Mouse (Mus musculus): ENCODE measurements around the gene Gm45785. TPM values are rescaled to one million over a fixed set of nuclear protein-coding genes. Genes with fewer than 3 reads are reported as not detected.

The Gm45785 gene
- total and polyA plus RNA-seq, 2 experiments from 2014 or later, result 0.27 TPM; not detected in 1

GRCm38 (mm10) chr7:140881696-140882468 is 25.8 kb upstream of the Gm45785 start, which contains the start of the genes Psmd13 and Sirt3:
Psmd13 (plus strand) TSS chr7:140881968.
Sirt3 (minus strand) TSS chr7:140882309.
- H3K4me3 ChIP-seq (ENCODE audit: low read depth, low read length), result peak within 1 kb of the TSS; percentile 81
- H3K27ac ChIP-seq (ENCODE audit: low read depth, low read length), result peak within 1 kb of the TSS; percentile 89
- H3K4me2 ChIP-seq (ENCODE audit: low read depth, low read length, poor library complexity, severe bottlenecking), result peak within 1 kb of the TSS; percentile 74
- H3K9me3 ChIP-seq (ENCODE audit: low read length), result no peaks in the 10 kb centered on the region
- H3K9ac ChIP-seq (replicated peaks; ENCODE audit: low read length, poor library complexity, severe bottlenecking), result peak within 1 kb of the TSS; percentile 94
- WGBS, result under 1% methylated on average over 55 of the region's 59 CpGs
- H3K36me3 ChIP-seq (ENCODE audit: insufficient read depth, low read length), result peaks cover 13% of the 10 kb centered on the region
- H3K27me3 ChIP-seq (ENCODE audit: insufficient read depth, low read length), result no peaks in the 10 kb centered on the region
- peak; percentile 96 for ATAC-seq (ENCODE audit: low FRiP score)
- H3K4me1 ChIP-seq (ENCODE audit: insufficient read depth, low read length), result 0 out of 2 replicates have a peak, but pooled peaks cover 4% of the 10 kb centered on the region
- DNase-seq (ENCODE audit: low spot score), result peak; percentile 97
- TF ChIP-seq CTCF (IDR thresholded peaks at IDR 0.05), result peak; percentile 8; the same call in 1 of the 2 replicates

GRCm38 (mm10) chr7:140880865-140881515 is 24.9 kb upstream of the Gm45785 start:
- DNase-seq (ENCODE audit: low spot score) (no peak), ATAC-seq (ENCODE audit: low FRiP score) (no peak)
- no peaks in the 10 kb centered on the region for H3K27me3 ChIP-seq (ENCODE audit: insufficient read depth, low read length)
- no peaks in the 10 kb centered on the region for H3K9me3 ChIP-seq (ENCODE audit: low read length)
- H3K4me3 ChIP-seq (ENCODE audit: low read depth, low read length), result peak overlapping the region; percentile 81
- H3K4me1 ChIP-seq (ENCODE audit: insufficient read depth, low read length), result 0 out of 2 replicates have a peak, but pooled peaks cover 4% of the 10 kb centered on the region
- H3K27ac ChIP-seq (ENCODE audit: low read depth, low read length), result peak overlapping the region; percentile 89; the same call in 1 of the 2 replicates
- H3K36me3 ChIP-seq (ENCODE audit: insufficient read depth, low read length), result 0 out of 2 replicates have a peak, but pooled peaks cover 13% of the 10 kb centered on the region
- peak overlapping the region; percentile 94 for H3K9ac ChIP-seq (replicated peaks; ENCODE audit: low read length, poor library complexity, severe bottlenecking)
- 22% methylated on average over 8 of the region's 8 CpGs for WGBS
- no peak for TF ChIP-seq CTCF (IDR thresholded peaks at IDR 0.05)
- H3K4me2 ChIP-seq (ENCODE audit: low read depth, low read length, poor library complexity, severe bottlenecking), result peak overlapping the region; percentile 74

GRCm38 (mm10) chr7:140880419-140880818 is 24.3 kb upstream of the Gm45785 start:
- ATAC-seq (ENCODE audit: low FRiP score) (no peak), DNase-seq (ENCODE audit: low spot score) (no peak)
- 0 out of 2 replicates have a peak, but pooled peaks cover 4% of the 10 kb centered on the region for H3K4me1 ChIP-seq (ENCODE audit: insufficient read depth, low read length)
- 83% methylated on average over 3 of the region's 3 CpGs for WGBS
- H3K36me3 ChIP-seq (ENCODE audit: insufficient read depth, low read length), result peaks cover 15% of the 10 kb centered on the region
- no peaks in the 10 kb centered on the region for H3K27me3 ChIP-seq (ENCODE audit: insufficient read depth, low read length)
- H3K9me3 ChIP-seq (ENCODE audit: low read length), result no peaks in the 10 kb centered on the region
- H3K4me3 ChIP-seq (ENCODE audit: low read depth, low read length), result no peak overlapping the region
- no peak for TF ChIP-seq CTCF (IDR thresholded peaks at IDR 0.05)
- H3K27ac ChIP-seq (ENCODE audit: low read depth, low read length), result no peak overlapping the region
- H3K4me2 ChIP-seq (ENCODE audit: low read depth, low read length, poor library complexity, severe bottlenecking), result no peak overlapping the region
- no peak overlapping the region for H3K9ac ChIP-seq (replicated peaks; ENCODE audit: low read length, poor library complexity, severe bottlenecking)

- DNase-seq (ENCODE audit: low spot score) (no peak), ATAC-seq (ENCODE audit: low FRiP score) (no peak)
- 91% methylated on average over 7 of the region's 7 CpGs for WGBS
- H3K4me3 ChIP-seq (ENCODE audit: low read depth, low read length), result no peak overlapping the region
- H3K9ac ChIP-seq (replicated peaks; ENCODE audit: low read length, poor library complexity, severe bottlenecking), result no peak overlapping the region
- H3K4me1 ChIP-seq (ENCODE audit: insufficient read depth, low read length), result 0 out of 2 replicates have a peak, but pooled peaks cover 4% of the 10 kb centered on the region
- no peaks in the 10 kb centered on the region for H3K27me3 ChIP-seq (ENCODE audit: insufficient read depth, low read length)
- H3K36me3 ChIP-seq (ENCODE audit: insufficient read depth, low read length), result peaks cover 23% of the 10 kb centered on the region
- no peak overlapping the region for H3K4me2 ChIP-seq (ENCODE audit: low read depth, low read length, poor library complexity, severe bottlenecking)
- no peaks in the 10 kb centered on the region for H3K9me3 ChIP-seq (ENCODE audit: low read length)
- no peak overlapping the region for H3K27ac ChIP-seq (ENCODE audit: low read depth, low read length)
- TF ChIP-seq CTCF (IDR thresholded peaks at IDR 0.05), result no peak
Measured at GRCm38 (mm10) chr7:140879355-140879754, 23.2 kb upstream of the Gm45785 start.

GRCm38 (mm10) chr7:140877364-140877763 is 21.2 kb upstream of the Gm45785 start:
- 92% methylated on average over 6 of the region's 6 CpGs for WGBS
- no peak for DNase-seq (ENCODE audit: low spot score)
- TF ChIP-seq CTCF (IDR thresholded peaks at IDR 0.05), result no peak
- Histone ChIP-seq H3K9me3 (ENCODE audit: low read length) (no peaks in the 10 kb centered on the region), H3K27ac (ENCODE audit: low read depth, low read length) (no peak overlapping the region), H3K36me3 (ENCODE audit: insufficient read depth, low read length) (peaks cover 30% of the 10 kb centered on the region), H3K4me2 (ENCODE audit: low read depth, low read length, poor library complexity, severe bottlenecking) (no peak overlapping the region), H3K27me3 (ENCODE audit: insufficient read depth, low read length) (no peaks in the 10 kb centered on the region), H3K9ac (replicated peaks; ENCODE audit: low read length, poor library complexity, severe bottlenecking) (no peak overlapping the region), H3K4me1 (ENCODE audit: insufficient read depth, low read length) (no peaks in the 10 kb centered on the region), H3K4me3 (ENCODE audit: low read depth, low read length) (no peak overlapping the region)
- ATAC-seq (ENCODE audit: low FRiP score), result no peak
